Mouse (Mus musculus) splenic B cell, adult 2 months (primary cell): ENCODE results near the gene Sptbn2.

Source experiments
- DNase-seq: peaks from one replicate; pipeline ENCODE4 v3.0.0-alpha.2; 2011; ENCODE audit warnings: low read depth, low spot score
- H3K27me3 ChIP-seq: 2 replicates; pipeline ENCODE4 v1.6.1; 2012; ENCODE audit warnings: mild to moderate bottlenecking, low read length, moderate library complexity, mixed read lengths; ENCODE audit not compliant: control insufficient read depth, poor library complexity, insufficient read depth, severe bottlenecking
- H3K36me3 ChIP-seq: 2 replicates; pipeline ENCODE4 v1.6.1; 2012; ENCODE audit warnings: mild to moderate bottlenecking, low read length, moderate library complexity, mixed read lengths; ENCODE audit not compliant: control insufficient read depth, poor library complexity, insufficient read depth, severe bottlenecking

Gene Sptbn2

DNA sequence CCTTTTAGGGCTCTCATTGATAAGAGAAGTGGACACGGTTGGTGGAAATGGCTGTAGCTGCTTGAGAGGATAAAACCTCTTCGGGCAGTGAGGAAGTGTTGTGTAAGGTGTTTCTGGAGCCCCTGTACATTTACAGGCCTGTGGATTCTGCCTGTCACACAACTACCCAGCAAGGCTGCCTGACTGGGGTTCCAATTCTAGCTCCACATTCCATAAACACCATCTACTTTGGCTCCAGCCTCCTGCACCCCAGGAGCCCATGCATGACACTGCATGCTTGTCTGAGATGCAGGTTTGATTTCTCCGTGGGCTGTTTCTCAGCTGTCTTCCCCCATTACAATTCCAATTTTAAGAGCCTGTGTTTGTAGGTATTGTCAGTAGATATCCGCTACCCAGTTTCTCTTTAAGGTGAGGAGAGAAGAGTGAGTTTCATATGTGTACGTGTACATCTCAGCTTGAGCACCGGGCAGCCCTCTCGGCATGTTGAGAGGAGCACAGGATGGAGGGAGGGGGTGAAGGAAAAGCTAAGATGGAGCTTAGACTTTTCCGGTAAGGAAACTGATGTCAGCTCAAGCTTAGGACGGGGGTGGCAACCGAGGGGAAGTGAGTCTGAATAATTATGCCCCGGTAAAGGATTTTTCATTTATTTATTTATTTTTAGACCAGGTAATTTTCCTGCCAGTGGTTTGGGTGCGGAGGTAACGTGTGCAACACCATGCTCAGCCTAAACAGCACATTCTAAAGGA lies 2.0 kb downstream of the Sptbn2 start:
- no peak for DNase-seq

DNA sequence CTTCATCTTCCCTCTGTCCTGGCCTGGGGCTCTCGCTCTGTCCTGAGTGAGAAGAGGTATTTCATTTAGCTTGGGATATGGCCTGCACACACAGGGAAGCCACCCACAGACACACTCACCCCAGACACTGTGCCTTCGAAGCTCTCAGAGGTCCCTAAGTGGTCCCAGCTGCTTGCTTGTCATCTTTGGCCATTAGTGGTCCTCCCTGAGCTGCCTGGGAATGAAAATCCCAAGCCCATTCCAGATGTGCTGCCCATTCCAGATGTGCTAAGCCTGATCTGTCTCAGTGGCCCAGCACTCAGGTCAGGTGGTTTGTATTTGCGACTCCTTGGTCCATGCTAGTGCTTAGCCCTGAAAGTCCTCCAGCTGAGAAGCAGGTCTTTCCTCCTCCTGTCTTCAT lies 2.9 kb downstream of the Sptbn2 start:
- Histone ChIP-seq H3K27me3 (no peaks in the 10 kb centered on the region; the same call in 1 of the 2 replicates), H3K36me3 (no peaks in the 10 kb centered on the region)
- DNase-seq, result no peak

More for the DNA sequence above, 2.0 kb downstream of the Sptbn2 start:
- Histone ChIP-seq H3K27me3 (no peaks in the 10 kb centered on the region; the same call in 1 of the 2 replicates), H3K36me3 (no peaks in the 10 kb centered on the region)

DNA sequence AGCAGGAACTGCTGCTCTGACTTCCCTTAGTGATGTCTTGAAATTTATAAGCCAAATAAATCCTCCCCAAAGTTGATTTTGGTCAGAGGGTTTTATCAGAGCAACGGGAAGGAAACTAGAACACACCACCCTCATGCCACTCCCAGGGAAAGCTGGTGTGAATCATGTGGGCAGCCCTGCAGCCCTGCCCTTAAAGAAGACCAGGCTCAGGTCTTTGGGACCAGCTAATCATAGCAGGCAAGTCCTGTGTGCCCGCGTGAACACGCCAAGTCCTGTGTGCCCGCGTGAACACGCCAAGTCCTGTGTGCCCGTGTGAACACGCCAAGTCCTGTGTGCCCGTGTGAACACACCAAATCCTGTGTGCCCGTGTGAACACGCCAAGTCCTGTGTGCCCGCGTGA lies 5.8 kb downstream of the Sptbn2 start:
- DNase-seq, result no peak
- H3K27me3 ChIP-seq, result no peaks in the 10 kb centered on the region; the same call in 1 of the 2 replicates
- no peaks in the 10 kb centered on the region for H3K36me3 ChIP-seq

GRCm38 (mm10) chr19:4717281-4717680 lies 6.3 kb downstream of the Sptbn2 start:
- DNase-seq, result no peak
- Histone ChIP-seq H3K36me3 (no peaks in the 10 kb centered on the region), H3K27me3 (no peaks in the 10 kb centered on the region)

DNA sequence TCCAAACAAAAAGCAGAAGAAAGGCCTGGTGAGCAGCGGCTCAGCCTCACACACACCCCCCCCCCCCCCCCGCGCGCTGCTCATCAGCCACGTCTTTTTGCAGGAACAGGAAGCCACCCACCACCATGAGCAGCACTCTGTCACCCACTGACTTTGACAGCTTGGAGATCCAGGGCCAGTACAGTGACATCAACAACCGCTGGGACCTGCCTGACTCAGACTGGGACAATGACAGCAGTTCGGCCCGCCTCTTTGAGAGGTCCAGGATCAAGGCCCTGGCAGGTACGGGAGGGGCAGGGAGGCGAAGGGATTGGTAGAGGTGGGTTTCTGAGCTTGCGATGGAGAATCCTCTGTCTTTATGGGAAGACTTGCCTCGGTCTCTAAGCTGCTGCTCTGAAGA lies 7.7 kb downstream of the Sptbn2 start:
- DNase-seq, result no peak
- no peaks in the 10 kb centered on the region for H3K27me3 ChIP-seq
- H3K36me3 ChIP-seq, result no peaks in the 10 kb centered on the region

DNA sequence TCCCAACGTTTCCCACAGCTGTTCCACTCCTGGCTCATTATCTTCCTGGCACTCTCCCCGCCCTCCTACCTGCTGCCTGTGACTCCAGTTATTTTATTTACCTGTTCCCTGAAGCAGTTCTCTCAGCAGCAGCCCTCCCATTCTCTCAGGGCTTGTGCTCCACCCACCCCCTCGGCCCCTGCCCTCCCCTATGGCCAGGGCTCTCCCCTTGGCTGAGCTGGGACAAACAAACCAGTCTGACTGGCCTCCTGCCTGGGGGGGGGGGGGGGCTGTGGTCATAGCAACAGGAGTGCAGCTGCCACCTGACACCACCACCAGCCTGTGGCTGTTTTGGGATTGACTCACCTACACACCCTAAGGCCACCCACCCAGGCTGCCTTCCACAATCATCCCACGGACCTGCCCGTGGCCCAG lies 8.4 kb downstream of the Sptbn2 start:
- no peak for DNase-seq
- Histone ChIP-seq H3K27me3 (no peaks in the 10 kb centered on the region), H3K36me3 (no peaks in the 10 kb centered on the region)

GRCm38 (mm10) chr19:4720112-4720511 lies 9.1 kb downstream of the Sptbn2 start:
- DNase-seq, result no peak
- H3K27me3 ChIP-seq, result no peaks in the 10 kb centered on the region

GRCm38 (mm10) chr19:4720671-4721244 lies 9.8 kb downstream of the Sptbn2 start:
- Histone ChIP-seq H3K36me3 (no peaks in the 10 kb centered on the region), H3K27me3 (no peaks in the 10 kb centered on the region)
- no peak for DNase-seq

More at GRCm38 (mm10) chr19:4720112-4720511, 9.1 kb downstream of the Sptbn2 start:
- H3K36me3 ChIP-seq, result no peaks in the 10 kb centered on the region

- DNase-seq, result no peak
These were observed 18.2 kb downstream of the Sptbn2 start for GRCm38 (mm10) chr19:4729186-4729585.

GRCm38 (mm10) chr19:4733052-4733451 lies 22.1 kb downstream of the Sptbn2 start:
- H3K27me3 ChIP-seq, result no peaks in the 10 kb centered on the region
- H3K36me3 ChIP-seq, result no peaks in the 10 kb centered on the region

More at GRCm38 (mm10) chr19:4729186-4729585, 18.2 kb downstream of the Sptbn2 start:
- Histone ChIP-seq H3K27me3 (no peaks in the 10 kb centered on the region), H3K36me3 (no peaks in the 10 kb centered on the region)

DNA sequence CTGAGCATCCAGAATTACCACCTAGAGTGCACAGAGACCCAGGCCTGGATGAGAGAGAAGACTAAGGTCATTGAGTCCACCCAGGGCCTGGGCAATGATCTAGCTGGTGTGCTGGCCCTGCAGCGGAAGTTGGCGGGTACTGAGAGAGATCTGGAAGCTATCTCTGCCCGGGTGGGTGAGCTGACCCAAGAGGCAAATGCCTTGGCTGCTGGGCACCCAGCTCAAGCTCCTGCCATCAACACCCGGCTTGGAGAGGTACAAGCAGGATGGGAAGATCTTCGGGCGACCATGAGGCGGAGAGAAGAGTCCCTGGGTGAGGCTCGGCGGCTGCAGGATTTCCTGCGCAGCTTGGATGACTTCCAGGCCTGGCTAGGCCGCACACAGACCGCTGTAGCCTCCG lies 26.9 kb downstream of the Sptbn2 start:
- no peaks in the 10 kb centered on the region for H3K27me3 ChIP-seq
- no peak for DNase-seq
- H3K36me3 ChIP-seq, result no peaks in the 10 kb centered on the region

More at GRCm38 (mm10) chr19:4733052-4733451, 22.1 kb downstream of the Sptbn2 start:
- DNase-seq, result no peak

DNA sequence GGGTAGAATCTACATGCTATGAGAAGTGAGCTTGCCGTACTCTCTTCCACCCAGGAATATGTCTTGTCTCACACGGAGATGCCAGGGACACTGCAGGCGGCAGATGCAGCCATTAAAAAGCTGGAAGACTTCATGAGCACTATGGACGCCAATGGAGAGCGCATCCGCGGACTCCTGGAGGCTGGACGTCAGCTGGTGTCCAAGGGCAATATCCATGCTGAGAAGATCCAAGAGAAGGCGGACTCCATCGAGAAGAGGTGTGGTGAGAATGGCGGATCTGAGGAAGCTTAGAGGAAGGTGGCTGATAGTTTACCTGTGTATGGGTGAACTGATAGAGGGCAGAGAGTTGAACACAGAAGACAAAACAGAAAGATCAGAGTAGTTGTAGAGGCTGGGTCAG lies 28.1 kb downstream of the Sptbn2 start:
- no peak for DNase-seq
- Histone ChIP-seq H3K36me3 (no peaks in the 10 kb centered on the region), H3K27me3 (no peaks in the 10 kb centered on the region)

GRCm38 (mm10) chr19:4739762-4740161 lies 28.8 kb downstream of the Sptbn2 start:
- H3K36me3 ChIP-seq, result no peaks in the 10 kb centered on the region
- no peak for DNase-seq
- no peaks in the 10 kb centered on the region for H3K27me3 ChIP-seq

DNA sequence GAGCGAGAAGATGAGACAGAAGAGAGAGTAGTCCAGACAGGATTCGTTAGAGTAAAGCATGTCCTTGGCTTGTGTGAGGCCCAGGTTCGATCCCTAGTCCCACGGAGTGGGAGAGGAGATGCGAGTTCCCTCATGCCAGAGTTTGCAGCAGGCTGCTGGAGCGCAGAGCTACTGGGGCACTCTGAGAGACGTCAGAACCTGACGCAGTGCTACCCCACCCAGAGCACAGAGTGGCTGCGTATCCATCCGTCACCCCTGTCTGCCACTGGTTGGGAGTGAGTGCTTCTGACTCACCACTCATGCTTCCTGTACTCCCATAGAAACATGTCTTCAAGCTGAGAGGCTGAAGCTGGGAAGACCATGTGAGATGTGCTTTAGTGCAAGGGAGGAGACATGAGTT lies 30.5 kb downstream of the Sptbn2 start:
- Histone ChIP-seq H3K36me3 (no peaks in the 10 kb centered on the region), H3K27me3 (no peaks in the 10 kb centered on the region)
- no peak for DNase-seq

GRCm38 (mm10) chr19:4742229-4742628 lies 31.3 kb downstream of the Sptbn2 start:
- H3K36me3 ChIP-seq, result no peaks in the 10 kb centered on the region
- no peak for DNase-seq

More at GRCm38 (mm10) chr19:4742229-4742628, 31.3 kb downstream of the Sptbn2 start:
- no peaks in the 10 kb centered on the region for H3K27me3 ChIP-seq
